Mouse (Mus musculus): ENCODE results near the gene Gm10428.
"Not testable (repeated sequence)": the region's sequence is repeated elsewhere in the genome, so short reads cannot be mapped to it uniquely, and the experiment has no call there.

Gm10428 gene

GRCm38 (mm10) chr11:62752780-62753179, at the start of gene Gm10428:
Gene Gm10428, plus strand, starts transcription at chr11:62753100.
- no peak for DNase-seq

GRCm38 (mm10) chr11:62706141-62706540, 46.8 kb upstream of the Gm10428 start:
- no peak for DNase-seq

GRCm38 (mm10) chr11:62708252-62708651, 44.6 kb upstream of the Gm10428 start:
- DNase-seq, result no peak

- DNase-seq, result no peak
These were observed 42.2 kb upstream of the Gm10428 start for GRCm38 (mm10) chr11:62710657-62711056.

GRCm38 (mm10) chr11:62728276-62728675, 24.6 kb upstream of the Gm10428 start:
- no peak for DNase-seq

- peak; percentile 95 for DNase-seq
These were observed 21.4 kb upstream of the Gm10428 start, which contains the start of gene Zfp287 for GRCm38 (mm10) chr11:62731311-62732021. Gene Zfp287, minus strand, starts transcription at chr11:62731905.

GRCm38 (mm10) chr11:62732022-62732387, 20.9 kb upstream of the Gm10428 start:
- no peak for DNase-seq

GRCm38 (mm10) chr11:62732665-62733064, 20.2 kb upstream of the Gm10428 start:
- DNase-seq, result no peak

- DNase-seq, result no peak
These were observed 11.7 kb upstream of the Gm10428 start for GRCm38 (mm10) chr11:62741186-62741585.

GRCm38 (mm10) chr11:62742261-62742957, 10.5 kb upstream of the Gm10428 start:
- no peak for DNase-seq

- DNase-seq, result peak; percentile 66
These were observed 8.8 kb upstream of the Gm10428 start for GRCm38 (mm10) chr11:62744103-62744502.

GRCm38 (mm10) chr11:62746001-62746533, 6.8 kb upstream of the Gm10428 start:
- peak; percentile 80 for DNase-seq

GRCm38 (mm10) chr11:62747227-62747626, 5.7 kb upstream of the Gm10428 start:
- DNase-seq, result no peak

- DNase-seq, result no peak
These were observed 4.8 kb upstream of the Gm10428 start for GRCm38 (mm10) chr11:62748062-62748461.

- not testable (repeated sequence) for DNase-seq
These were observed 3.5 kb upstream of the Gm10428 start for GRCm38 (mm10) chr11:62749445-62749844.

GRCm38 (mm10) chr11:62752191-62752590, 709 bp upstream of the Gm10428 start:
- no peak for DNase-seq

GRCm38 (mm10) chr11:62756456-62757142, 3.7 kb downstream of the Gm10428 start:
- DNase-seq, result peak; percentile 89

GRCm38 (mm10) chr11:62757143-62757507, 4.2 kb downstream of the Gm10428 start:
- DNase-seq, result no peak

GRCm38 (mm10) chr11:62757906-62758305, 5.0 kb downstream of the Gm10428 start:
- DNase-seq, result no peak

GRCm38 (mm10) chr11:62758491-62758890, 5.6 kb downstream of the Gm10428 start:
- DNase-seq, result no peak

- no peak for DNase-seq
These were observed 8.0 kb downstream of the Gm10428 start for GRCm38 (mm10) chr11:62760755-62761457.

GRCm38 (mm10) chr11:62776510-62776909, 23.6 kb downstream of the Gm10428 start:
- DNase-seq, result peak; percentile 12

Data from right cerebral cortex, adult 18-20 months (tissue).